In genomic region chr1:170839685-170840084, GRCm38 (mm10) we compare ENCODE assay signal across 10 mouse cellular contexts. TPM values are rescaled to one million over a fixed set of nuclear protein-coding genes. Genes with fewer than 3 reads are reported as not detected.
DNase-seq lines count a peak whose midpoint lies in the region; ATAC-seq and TF ChIP-seq lines count a peak whose summit lies in the region.
"Had no signal": no experiment of that assay in that cellular context is flagged by ENCODE, and none has a peak within 500 bp of the region (broad histone marks: within the 10 kb centered on the region; RNA-seq: fewer than 3 reads in every experiment).

No protein-coding gene starts in this region.

- H3K36me3 ChIP-seq in liver, adult 2 months (ENCODE audit: control insufficient read depth, insufficient read depth, low read length): peaks cover 37% of the 10 kb centered on the region

- no peak overlapping the region for H3K27ac ChIP-seq in gastrocnemius, adult 2 months
- H3K27ac ChIP-seq in liver, adult 2 months (replicated peaks; ENCODE audit: insufficient read depth, low read depth, low read length): no peak overlapping the region

- no peak for DNase-seq in gastrocnemius, adult 2 months
- no peak for DNase-seq in gastrocnemius, postnatal 14 days
- DNase-seq in liver, adult 2 months (ENCODE audit: extremely low read depth, low read depth, low spot score): peak; percentile 88
- no peak for DNase-seq in liver
- peak; percentile 77 for DNase-seq in NIH3T3 (ENCODE audit: low read depth)
- DNase-seq in right cerebral cortex, postnatal 4 days: no peak
- no peak for DNase-seq in left cerebral cortex, adult 8-10 months (ENCODE audit: low spot score in 2 of 2)
- DNase-seq: cerebellum, adult 11-12 months; thymus, adult 18-20 months had no signal

- H3K79me2 ChIP-seq in liver, adult 2 months (ENCODE audit: control insufficient read depth, insufficient read depth, low read length): peaks cover 14% of the 10 kb centered on the region; the same call in 1 of the 2 replicates

- intact Hi-C loops in gastrocnemius, adult 2 months (cut with DNase I): loop anchor here (5.0 kb wide), 1 partner anchor 207 kb away; no protein-coding TSS in a partner anchor
- intact Hi-C loops in gastrocnemius, postnatal 14 days (cut with DNase I; ENCODE audit: low total_unique reads): loop anchor here (2.0 kb wide), 1 partner anchor 207 kb away; no protein-coding TSS in a partner anchor

- TF ChIP-seq POLR2A in liver, adult 2 months (IDR thresholded peaks at IDR 0.05; ENCODE audit: extremely low read depth, insufficient read depth, low read length): no peak

- ATAC-seq in neutrophil, adult 5-6 weeks (ENCODE audit: extremely low read depth, insufficient number of reproducible peaks, low FRiP score, poor library complexity, severe bottlenecking): 0 out of 2 replicates have a peak, but pooled peaks have one; percentile 16

- H3K4me1 ChIP-seq in liver, adult 2 months (ENCODE audit: control insufficient read depth, insufficient read depth, low read length): 0 out of 2 replicates have a peak, but pooled peaks cover 2% of the 10 kb centered on the region

- H3K27me3 ChIP-seq in liver, adult 2 months (ENCODE audit: control insufficient read depth, insufficient read depth, low read length): no peaks in the 10 kb centered on the region

- no peak overlapping the region for H3K4me3 ChIP-seq in gastrocnemius, adult 2 months
- no peak overlapping the region for H3K4me3 ChIP-seq in liver, adult 2 months (ENCODE audit: insufficient read depth, low read depth, low read length)

- TF ChIP-seq CTCF in gastrocnemius, adult 2 months (IDR thresholded peaks at IDR 0.05): peak; percentile 62
- TF ChIP-seq CTCF in liver, adult 2 months (IDR thresholded peaks at IDR 0.05; ENCODE audit: low read depth, low read length): peak; percentile 32; the same call in 1 of the 2 replicates

- H3K9ac ChIP-seq in liver, adult 2 months (ENCODE audit: low read depth, low read length): no peak overlapping the region

RNA-seq across cellular contexts. Expression of gene Atf6, which starts 27.9 kb away (rescaled TPM):
- 10 to 100 TPM; 17.3 to 19.0 TPM for total RNA-seq in gastrocnemius, adult 2 months (2021)
- total RNA-seq in gastrocnemius, postnatal 14 days (2021): 10 to 100 TPM; 17.6 to 17.8 TPM
- total RNA-seq in liver, adult 2 months (2014; rRNA removed): 30.1 and 38.1 TPM in 2 replicates
- polyA plus RNA-seq in liver, adult 2 months (2012; rRNA removed): 13.0 and 14.3 TPM in 2 replicates
- total RNA-seq in neutrophil, adult 5-6 weeks (2017): 46.3 and 47.7 TPM in 2 replicates
- 10 to 100 TPM; 51.3 to 62.1 (median 55.1) TPM for total RNA-seq in left cerebral cortex, adult 8-10 months (2022)

RNA-seq across cellular contexts. Expression of gene Gm26620, which starts 45.2 kb away (rescaled TPM):
- total RNA-seq in gastrocnemius, adult 2 months (2021): under 1 TPM in 1 of 2 experiments, not detected in 1; 0.39 TPM
- under 1 TPM in 1 of 2 experiments, not detected in 1; 0.35 TPM for total RNA-seq in gastrocnemius, postnatal 14 days (2021)
- 0.67 and 0.74 TPM in 2 replicates for total RNA-seq in liver, adult 2 months (2014; rRNA removed)
- polyA plus RNA-seq in liver, adult 2 months (2012; rRNA removed): 0.59 and 1.1 TPM in 2 replicates
- total RNA-seq in neutrophil, adult 5-6 weeks (2017): 0.58 TPM in 1 of 2 replicates, not detected in the other
- under 1 TPM in 3 of 4 experiments, not detected in 1; 0.46 to 0.87 (median 0.48) TPM for total RNA-seq in left cerebral cortex, adult 8-10 months (2022)

RNA-seq across cellular contexts. Expression of gene Dusp12, which starts 45.7 kb away (rescaled TPM):
- 1 to 10 TPM; 4.0 to 4.1 TPM for total RNA-seq in gastrocnemius, adult 2 months (2021)
- total RNA-seq in gastrocnemius, postnatal 14 days (2021): 1 to 10 TPM; 4.0 to 6.1 TPM
- total RNA-seq in liver, adult 2 months (2014; rRNA removed): 30.4 and 36.2 TPM in 2 replicates
- 12.7 and 17.2 TPM in 2 replicates for polyA plus RNA-seq in liver, adult 2 months (2012; rRNA removed)
- 6.9 and 8.8 TPM in 2 replicates for total RNA-seq in neutrophil, adult 5-6 weeks (2017)
- total RNA-seq in left cerebral cortex, adult 8-10 months (2022): 10 to 100 TPM; 17.1 to 23.1 (median 19.1) TPM

Comparison
In these comparisons a context has a peak if more than half of its experiments do, and no peak if none do; other contexts are left out.
1. DNase-seq: peak in liver, adult 2 months (single experiment) and NIH3T3 (single experiment); none in gastrocnemius, adult 2 months (single experiment), gastrocnemius, postnatal 14 days (single experiment), liver (single experiment), right cerebral cortex, postnatal 4 days (single experiment) and left cerebral cortex, adult 8-10 months (0 of 2).